Mouse (Mus musculus) ES-Bruce4 (cell line): ENCODE data around the gene Fgf18. TPM values are rescaled to one million over a fixed set of nuclear protein-coding genes. Genes with fewer than 3 reads are reported as not detected.

Source experiments
- H3K27ac ChIP-seq: 2 replicates; pipeline ENCODE4 v1.5.1; 2012; ENCODE audit warnings: low read length, inconsistent platforms; ENCODE audit not compliant: insufficient read depth
- H3K27me3 ChIP-seq: 2 replicates; pipeline ENCODE4 v1.6.1; 2012; ENCODE audit warnings: mild to moderate bottlenecking, low read length, inconsistent platforms; ENCODE audit not compliant: control insufficient read depth, poor library complexity, insufficient read depth, severe bottlenecking
- H3K36me3 ChIP-seq: 2 replicates; pipeline ENCODE4 v1.6.1; 2012; ENCODE audit warnings: inconsistent platforms, mild to moderate bottlenecking, low read length, moderate library complexity; ENCODE audit not compliant: control insufficient read depth, poor library complexity, insufficient read depth, severe bottlenecking
- H3K4me1 ChIP-seq: one replicate; pipeline ENCODE4 v1.8.1; 2011; ENCODE audit warnings: low read length; ENCODE audit not compliant: control insufficient read depth, insufficient read depth
- H3K4me3 ChIP-seq: 2 replicates; pipeline ENCODE4 v1.5.1; 2011; ENCODE audit warnings: low read depth, mild to moderate bottlenecking, low read length
- H3K9ac ChIP-seq: 2 replicates; pipeline ENCODE4 v1.6.1; 2012; ENCODE audit warnings: low read depth, mild to moderate bottlenecking, inconsistent platforms; ENCODE audit not compliant: poor library complexity, severe bottlenecking
- H3K9me3 ChIP-seq: replicated peaks from 2 replicates; pipeline ENCODE4 v1.6.1; 2012; ENCODE audit warnings: mild to moderate bottlenecking, low read length, inconsistent platforms; ENCODE audit not compliant: control insufficient read depth, poor library complexity, insufficient read depth, severe bottlenecking
- CTCF ChIP-seq: IDR thresholded peaks from one replicate; pipeline ENCODE4 v1.8.1; 2011; ENCODE audit warnings: low read depth, low read length
- EP300 ChIP-seq: IDR thresholded peaks from 2 replicates; pipeline ENCODE4 v1.6.1; 2011; ENCODE audit warnings: low read depth, low read length; ENCODE audit not compliant: insufficient read depth
- POLR2A ChIP-seq: IDR thresholded peaks from one replicate; pipeline ENCODE4 v1.8.1; 2011; ENCODE audit warnings: low read length; ENCODE audit not compliant: insufficient read depth
- polyA plus RNA-seq: library from polyadenylated mRNA; stranded (reverse); fragments of >200 nt; gene quantifications from 2 replicates; pipeline ENCODE4 v1.2.4, GENCODE M21; 2011; ENCODE audit warnings: low read depth; ENCODE audit not compliant: missing spikeins, insufficient read depth, insufficient read length

Fgf18 gene
- polyA plus RNA-seq, 1 experiment, result 0.82 TPM

GRCm38 (mm10) chr11:33148338-33149087 lies 1.3 kb upstream of the Fgf18 start:
- no peaks in the 10 kb centered on the region for H3K4me1 ChIP-seq
- peak; percentile 77 for TF ChIP-seq CTCF
- TF ChIP-seq EP300, result 0 out of 2 replicates have a peak, but pooled peaks have one; percentile 37
- no peak for TF ChIP-seq POLR2A

DNA sequence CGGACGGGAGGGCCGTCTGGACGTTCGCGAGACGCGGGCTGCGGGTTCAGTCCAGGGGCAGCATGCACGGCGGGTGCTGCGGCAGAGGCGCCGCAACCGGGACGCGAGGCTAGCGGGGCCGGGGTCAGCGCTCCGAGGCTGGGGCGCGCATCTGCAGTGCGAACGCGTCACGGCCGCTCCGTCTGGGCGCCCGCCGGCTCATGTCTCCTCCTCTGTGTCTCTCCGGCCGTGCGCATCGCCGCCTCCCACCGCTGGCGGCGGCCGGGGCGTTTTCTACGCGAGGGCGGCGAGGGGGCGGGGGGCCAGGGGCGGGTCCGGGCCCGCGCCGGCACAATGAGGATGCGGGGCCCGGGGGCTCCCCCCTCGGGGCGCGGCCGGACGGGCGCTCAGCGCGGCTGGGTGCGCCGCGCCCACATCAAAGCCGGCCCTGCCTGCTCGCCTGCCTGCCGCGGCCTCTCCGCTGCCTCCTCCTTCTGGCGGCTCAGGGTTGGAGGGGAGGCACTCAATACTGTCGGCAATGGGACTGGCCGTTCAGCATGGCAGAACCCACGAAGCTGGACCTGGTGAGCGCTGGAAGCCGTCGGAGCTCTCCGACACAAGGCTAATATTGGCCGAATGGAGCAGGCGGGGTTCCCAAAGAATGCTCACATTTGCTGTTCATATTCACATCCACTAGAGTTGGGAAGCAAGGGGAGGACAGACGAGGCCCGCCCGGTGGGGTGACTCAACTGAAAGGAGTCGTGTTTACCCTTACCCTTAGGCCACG lies 555 bp upstream of the Fgf18 start:
- H3K27me3 ChIP-seq, result peaks cover 3% of the 10 kb centered on the region; the same call in 1 of the 2 replicates
- H3K9me3 ChIP-seq, result no peaks in the 10 kb centered on the region
- H3K4me1 ChIP-seq, result no peaks in the 10 kb centered on the region
- peaks cover 25% of the 10 kb centered on the region for H3K36me3 ChIP-seq
- TF ChIP-seq POLR2A (no peak), CTCF (no peak), EP300 (no peak)
- peak overlapping the region; percentile 75 for H3K4me3 ChIP-seq
- H3K27ac ChIP-seq, result no peak overlapping the region
- H3K9ac ChIP-seq, result peak overlapping the region; percentile 69

More at GRCm38 (mm10) chr11:33148338-33149087, 1.3 kb upstream of the Fgf18 start:
- peaks cover 3% of the 10 kb centered on the region; the same call in 1 of the 2 replicates for H3K27me3 ChIP-seq
- H3K9me3 ChIP-seq, result no peaks in the 10 kb centered on the region
- H3K9ac ChIP-seq, result no peak overlapping the region; the same call in 1 of the 2 replicates
- H3K36me3 ChIP-seq, result peaks cover 32% of the 10 kb centered on the region
- H3K4me3 ChIP-seq, result peak overlapping the region; percentile 59
- H3K27ac ChIP-seq, result peak overlapping the region; percentile 14; the same call in 1 of the 2 replicates

GRCm38 (mm10) chr11:33146651-33147131 lies 509 bp downstream of the Fgf18 start:
- no peak for TF ChIP-seq POLR2A
- TF ChIP-seq CTCF, result no peak
- no peak for TF ChIP-seq EP300
- no peaks in the 10 kb centered on the region for H3K9me3 ChIP-seq
- no peaks in the 10 kb centered on the region for H3K4me1 ChIP-seq
- H3K27ac ChIP-seq, result no peak overlapping the region
- peak overlapping the region; percentile 69 for H3K9ac ChIP-seq
- H3K4me3 ChIP-seq, result peak overlapping the region; percentile 87
- peaks cover 15% of the 10 kb centered on the region for H3K36me3 ChIP-seq
- peaks cover 3% of the 10 kb centered on the region; the same call in 1 of the 2 replicates for H3K27me3 ChIP-seq

DNA sequence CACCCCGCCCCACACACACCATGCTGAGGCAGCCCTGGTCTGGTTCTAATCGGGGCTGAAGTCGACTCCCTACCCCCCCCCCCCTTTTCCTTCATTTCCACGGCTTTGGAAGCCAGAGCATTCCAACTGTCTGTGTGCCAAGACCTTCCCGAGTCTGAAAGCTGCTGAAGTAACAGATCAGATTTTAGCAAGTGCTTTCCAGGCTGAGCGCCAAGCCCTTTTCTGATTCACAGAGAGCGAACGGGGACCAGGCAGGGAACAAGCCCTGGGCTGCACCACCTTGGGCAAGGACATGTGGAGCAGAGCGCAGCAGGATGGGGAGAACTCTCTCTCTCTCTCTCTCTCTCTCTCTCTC lies 1.1 kb downstream of the Fgf18 start:
- Histone ChIP-seq H3K9ac (no peak overlapping the region), H3K36me3 (peaks cover 11% of the 10 kb centered on the region), H3K4me3 (no peak overlapping the region), H3K9me3 (no peaks in the 10 kb centered on the region), H3K27ac (no peak overlapping the region), H3K4me1 (no peaks in the 10 kb centered on the region), H3K27me3 (peaks cover 3% of the 10 kb centered on the region; the same call in 1 of the 2 replicates)
- no peak for TF ChIP-seq POLR2A
- TF ChIP-seq CTCF, result no peak
- TF ChIP-seq EP300, result no peak

- Histone ChIP-seq H3K9me3 (no peaks in the 10 kb centered on the region), H3K4me3 (no peak overlapping the region), H3K27me3 (peaks cover 3% of the 10 kb centered on the region; the same call in 1 of the 2 replicates), H3K36me3 (peaks cover 4% of the 10 kb centered on the region), H3K9ac (no peak overlapping the region), H3K27ac (no peak overlapping the region), H3K4me1 (no peaks in the 10 kb centered on the region)
- TF ChIP-seq CTCF, result no peak
- TF ChIP-seq POLR2A, result no peak
- TF ChIP-seq EP300, result no peak
Measured at GRCm38 (mm10) chr11:33145201-33146142, 1.7 kb downstream of the Fgf18 start.
